Mouse (Mus musculus) liver, embryonic 11.5 days (tissue): ENCODE measurements at regions not wholly inside any gene's neighbourhood (a gene's known extent, or its start where the extent isn't known, plus 50 kb on each side); places are given as distances from the start of the nearest gene placed in this dataset.

Experiments used
- ATAC-seq: fragments of 200-750 bp; cut with Nextera tagmentation; replicated peaks from 2 replicates; pipeline ENCODE4 v1.8.0; 2017; ENCODE audit warnings: moderate number of reproducible peaks, mild to moderate bottlenecking, moderate TSS enrichment, moderate library complexity; ENCODE audit not compliant: low FRiP score
- DNase-seq: peaks from one replicate; pipeline ENCODE4 v3.0.0-alpha.2; 2017; ENCODE audit warnings: low spot score
- H3K27ac ChIP-seq: fragments of 300-500 bp; sonication (generic); 2 replicates; pipeline ENCODE4 v1.5.1; 2014; ENCODE audit warnings: mild to moderate bottlenecking, low read depth, low read length, control low read depth
- H3K27me3 ChIP-seq: fragments of 300-500 bp; sonication (generic); replicated peaks from 2 replicates; pipeline ENCODE4 v1.6.1; 2014; ENCODE audit warnings: low read length, mixed read lengths; ENCODE audit not compliant: control insufficient read depth, insufficient read depth
- H3K36me3 ChIP-seq: fragments of 300-500 bp; sonication (generic); 2 replicates; pipeline ENCODE4 v1.6.1; 2014; ENCODE audit warnings: mild to moderate bottlenecking, low read length, moderate library complexity, mixed read lengths; ENCODE audit not compliant: control insufficient read depth, insufficient read depth
- H3K4me1 ChIP-seq: fragments of 300-500 bp; sonication (generic); replicated peaks from 2 replicates; pipeline ENCODE4 v1.6.1; 2014; ENCODE audit warnings: low read length, mixed read lengths; ENCODE audit not compliant: control insufficient read depth, insufficient read depth
- H3K4me2 ChIP-seq: fragments of 300-500 bp; sonication (generic); 2 replicates; pipeline ENCODE4 v1.6.1; 2014; ENCODE audit warnings: mild to moderate bottlenecking, control low read depth, moderate library complexity
- H3K4me3 ChIP-seq: fragments of 300-500 bp; sonication (generic); 2 replicates; pipeline ENCODE4 v1.5.1; 2014; ENCODE audit warnings: low read depth, low read length, control low read depth
- H3K9ac ChIP-seq: fragments of 300-500 bp; sonication (generic); 2 replicates; pipeline ENCODE4 v1.6.1; 2014; ENCODE audit warnings: low read depth, low read length, control low read depth
- H3K9me3 ChIP-seq: fragments of 300-500 bp; sonication (generic); 2 replicates; pipeline ENCODE4 v1.6.1; 2016; ENCODE audit warnings: low read length, inconsistent platforms, mixed read lengths; ENCODE audit not compliant: control insufficient read depth
- WGBS: fragments of 180-500 bp; shearing (Covaris S2); extraction: QIAGEN DNeasy Blood & Tissue Kit; methylation state at CpG from one replicate; pipeline ENCODE4 v1.1.7; 2014; 5-methylcytosine and 5-hydroxymethylcytosine counted together

- ATAC-seq (no peak), DNase-seq (no peak)
- Histone ChIP-seq H3K4me3 (no peak overlapping the region), H3K9ac (no peak overlapping the region), H3K4me2 (no peak overlapping the region), H3K27ac (no peak overlapping the region), H3K9me3 (no peaks in the 10 kb centered on the region), H3K36me3 (no peaks in the 10 kb centered on the region), H3K4me1 (no peaks in the 10 kb centered on the region), H3K27me3 (no peaks in the 10 kb centered on the region)
- WGBS, result 84% methylated on average over 6 of the region's 6 CpGs
Measured at GRCm38 (mm10) chr2:79188511-79189193, 66.6 kb upstream of the Itga4 start.

- ATAC-seq (no peak), DNase-seq (no peak)
- Histone ChIP-seq H3K27me3 (no peaks in the 10 kb centered on the region), H3K4me1 (no peaks in the 10 kb centered on the region), H3K27ac (no peak overlapping the region), H3K4me3 (no peak overlapping the region), H3K36me3 (no peaks in the 10 kb centered on the region), H3K9ac (no peak overlapping the region), H3K9me3 (no peaks in the 10 kb centered on the region), H3K4me2 (no peak overlapping the region)
- 71% methylated on average over 1 of the region's 1 CpGs for WGBS
Measured at GRCm38 (mm10) chr2:79193851-79194250, 61.4 kb upstream of the Itga4 start.

- H3K27ac ChIP-seq, result no peak overlapping the region
- H3K4me2 ChIP-seq, result no peak overlapping the region
- no peak overlapping the region for H3K9ac ChIP-seq
- DNase-seq (no peak), ATAC-seq (peak; percentile 47; the same call in 1 of the 2 replicates)
- no peaks in the 10 kb centered on the region for H3K27me3 ChIP-seq
- H3K9me3 ChIP-seq, result no peaks in the 10 kb centered on the region
- H3K4me1 ChIP-seq, result no peaks in the 10 kb centered on the region; the same call in 1 of the 2 replicates
- H3K4me3 ChIP-seq, result no peak overlapping the region
- 69% methylated on average over 6 of the region's 6 CpGs for WGBS
- H3K36me3 ChIP-seq, result no peaks in the 10 kb centered on the region
Measured at GRCm38 (mm10) chr2:79201677-79202076, 53.5 kb upstream of the Itga4 start.
